Mouse (Mus musculus) splenic B cell, adult 2 months (primary cell): ENCODE measurements around the gene Pcsk5.
"Not testable (repeated sequence)": the region's sequence is repeated elsewhere in the genome, so short reads cannot be mapped to it uniquely, and the experiment has no call there.

ENCODE experiments used
- DNase-seq: peaks from one replicate; pipeline ENCODE4 v3.0.0-alpha.2; 2011; ENCODE audit warnings: low read depth, low spot score
- H3K27me3 ChIP-seq: 2 replicates; pipeline ENCODE4 v1.6.1; 2012; ENCODE audit warnings: mild to moderate bottlenecking, low read length, moderate library complexity, mixed read lengths; ENCODE audit not compliant: control insufficient read depth, poor library complexity, insufficient read depth, severe bottlenecking
- H3K36me3 ChIP-seq: 2 replicates; pipeline ENCODE4 v1.6.1; 2012; ENCODE audit warnings: mild to moderate bottlenecking, low read length, moderate library complexity, mixed read lengths; ENCODE audit not compliant: control insufficient read depth, poor library complexity, insufficient read depth, severe bottlenecking

Gene Pcsk5

DNA sequence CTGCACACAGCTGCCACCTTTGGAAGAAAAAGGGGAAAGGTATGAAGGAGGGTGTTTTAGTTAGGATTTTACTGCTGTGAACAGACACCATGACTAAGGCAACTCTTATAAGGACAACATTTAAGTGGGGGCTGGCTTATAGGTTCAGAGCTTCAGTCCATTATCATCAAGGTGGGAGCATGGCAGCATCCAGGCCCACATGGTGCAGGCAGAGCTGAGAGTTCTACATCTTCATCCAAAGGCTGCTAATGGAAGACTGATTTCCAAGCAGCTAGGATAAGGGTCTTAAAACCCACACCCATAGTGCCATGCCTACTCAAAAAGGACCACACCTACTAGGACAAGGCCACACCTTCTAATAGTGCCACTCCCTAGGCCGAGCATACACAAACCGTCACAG, 364.3 kb downstream of the Pcsk5 start:
- DNase-seq, H3K36me3 ChIP-seq, H3K27me3 ChIP-seq: not testable (repeated sequence)

DNA sequence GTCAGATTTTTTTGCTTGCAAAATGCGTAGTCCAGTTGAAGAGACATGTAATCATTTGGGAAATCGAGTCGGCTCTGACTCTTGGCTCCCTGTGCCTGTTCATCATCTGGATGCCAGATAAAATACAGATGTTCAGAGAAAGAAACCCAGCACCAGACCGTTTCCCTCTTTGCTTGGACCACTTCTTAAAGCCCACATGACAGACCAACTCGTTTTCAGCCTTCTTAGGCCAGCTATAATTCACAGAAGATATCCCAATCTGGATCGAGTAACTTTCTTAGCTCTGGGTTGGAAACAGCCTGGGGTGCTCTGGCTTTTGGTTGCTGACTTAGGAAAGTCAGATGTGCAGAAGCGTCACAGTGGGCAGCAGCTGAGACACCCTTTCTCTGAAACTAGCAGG, 365.6 kb downstream of the Pcsk5 start:
- H3K27me3 ChIP-seq, result no peaks in the 10 kb centered on the region
- H3K36me3 ChIP-seq, result no peaks in the 10 kb centered on the region
- no peak for DNase-seq

DNA sequence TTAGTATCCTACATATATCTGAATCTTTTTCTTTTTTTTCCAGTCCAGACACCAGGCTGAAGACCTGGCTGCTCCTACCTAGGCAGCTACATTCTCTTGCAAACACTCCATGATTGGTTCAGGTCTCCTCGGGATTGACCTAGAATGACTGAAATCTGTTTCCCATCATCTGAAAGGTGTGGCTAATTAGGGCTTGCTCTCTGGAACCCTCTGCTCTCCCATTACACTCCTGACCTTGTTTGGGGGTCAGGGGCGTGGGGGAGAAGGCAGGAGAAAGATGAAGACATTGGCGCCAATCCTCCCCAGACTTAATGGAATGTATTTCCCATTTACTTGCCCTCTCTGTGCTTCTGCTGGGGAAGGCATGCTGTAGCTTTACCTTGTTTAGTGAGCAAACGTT, 366.2 kb downstream of the Pcsk5 start:
- no peaks in the 10 kb centered on the region for H3K36me3 ChIP-seq
- no peaks in the 10 kb centered on the region for H3K27me3 ChIP-seq
- DNase-seq, result no peak

DNA sequence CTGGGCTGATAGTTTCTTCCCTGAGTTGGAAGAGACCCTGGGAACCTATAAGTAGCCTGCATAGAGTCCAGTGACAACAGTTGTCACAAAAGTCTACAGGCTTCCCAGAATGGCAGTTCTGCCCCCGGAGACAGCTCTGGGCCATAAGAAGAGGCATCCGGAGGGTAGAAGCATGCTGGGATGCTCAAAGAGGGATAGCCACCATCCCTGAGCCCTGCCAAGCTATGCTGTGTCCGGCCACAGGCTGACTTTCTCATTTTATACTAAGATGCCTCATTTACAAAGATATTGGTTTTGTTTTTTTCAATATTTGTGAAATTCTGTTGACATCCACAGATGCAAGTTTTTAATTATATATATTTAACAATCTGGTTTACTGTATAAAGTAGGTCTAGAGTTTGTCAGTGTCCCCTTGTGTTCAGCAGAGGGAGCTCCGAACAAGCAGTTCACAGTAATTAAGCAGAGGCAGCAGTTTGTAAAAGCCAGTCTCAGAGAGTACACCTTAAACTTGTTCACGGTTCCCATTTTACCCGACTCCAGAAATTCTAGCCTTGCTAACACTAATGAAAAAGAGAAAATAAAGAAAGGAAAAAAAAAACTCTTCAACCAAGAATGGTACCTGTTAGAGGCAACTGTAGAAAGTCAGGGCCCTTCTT, 369.7 kb downstream of the Pcsk5 start:
- Histone ChIP-seq H3K36me3 (no peaks in the 10 kb centered on the region), H3K27me3 (no peaks in the 10 kb centered on the region)
- DNase-seq, result no peak

DNA sequence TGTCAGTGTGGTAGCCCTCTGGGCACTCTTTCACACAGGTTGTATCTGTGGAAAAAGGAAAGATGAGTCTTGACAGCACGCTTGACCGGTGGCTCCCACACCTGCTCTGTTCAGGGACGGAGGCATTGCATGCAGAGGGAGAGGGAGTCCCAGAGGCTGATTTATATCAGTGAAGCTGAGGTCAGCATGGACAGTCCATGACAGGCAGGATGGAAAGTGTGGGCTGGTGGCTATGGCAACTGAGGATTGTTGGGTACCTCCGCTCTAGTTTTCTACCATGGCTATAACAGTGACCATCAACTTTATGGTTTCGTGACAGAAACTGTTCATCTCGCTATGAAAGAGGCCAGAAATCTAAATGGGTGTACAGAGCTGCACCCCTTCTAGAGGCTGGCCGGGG, 385.4 kb downstream of the Pcsk5 start:
- Histone ChIP-seq H3K36me3 (no peaks in the 10 kb centered on the region), H3K27me3 (no peaks in the 10 kb centered on the region)
- DNase-seq, result no peak

DNA sequence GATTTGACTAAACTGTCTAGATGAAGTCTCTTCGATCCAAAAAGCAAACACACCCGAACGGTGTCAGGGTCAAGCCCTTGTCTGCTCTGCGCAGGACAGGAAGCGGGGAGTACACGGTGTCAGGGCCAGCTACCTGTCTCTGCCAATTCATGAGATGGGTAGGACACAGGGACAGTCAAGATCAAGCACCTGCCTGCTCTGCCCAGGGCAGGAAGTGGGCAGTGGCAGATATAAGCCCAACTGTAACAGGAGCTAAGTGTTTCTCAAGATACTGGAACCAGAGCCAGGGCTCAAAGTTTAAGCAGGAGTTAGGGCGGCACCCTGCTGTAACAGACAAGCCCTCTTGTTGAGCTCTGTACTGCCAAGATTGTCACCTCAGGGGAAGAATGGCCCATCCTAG, 393.9 kb downstream of the Pcsk5 start:
- no peaks in the 10 kb centered on the region for H3K27me3 ChIP-seq
- no peaks in the 10 kb centered on the region for H3K36me3 ChIP-seq
- no peak for DNase-seq

DNA sequence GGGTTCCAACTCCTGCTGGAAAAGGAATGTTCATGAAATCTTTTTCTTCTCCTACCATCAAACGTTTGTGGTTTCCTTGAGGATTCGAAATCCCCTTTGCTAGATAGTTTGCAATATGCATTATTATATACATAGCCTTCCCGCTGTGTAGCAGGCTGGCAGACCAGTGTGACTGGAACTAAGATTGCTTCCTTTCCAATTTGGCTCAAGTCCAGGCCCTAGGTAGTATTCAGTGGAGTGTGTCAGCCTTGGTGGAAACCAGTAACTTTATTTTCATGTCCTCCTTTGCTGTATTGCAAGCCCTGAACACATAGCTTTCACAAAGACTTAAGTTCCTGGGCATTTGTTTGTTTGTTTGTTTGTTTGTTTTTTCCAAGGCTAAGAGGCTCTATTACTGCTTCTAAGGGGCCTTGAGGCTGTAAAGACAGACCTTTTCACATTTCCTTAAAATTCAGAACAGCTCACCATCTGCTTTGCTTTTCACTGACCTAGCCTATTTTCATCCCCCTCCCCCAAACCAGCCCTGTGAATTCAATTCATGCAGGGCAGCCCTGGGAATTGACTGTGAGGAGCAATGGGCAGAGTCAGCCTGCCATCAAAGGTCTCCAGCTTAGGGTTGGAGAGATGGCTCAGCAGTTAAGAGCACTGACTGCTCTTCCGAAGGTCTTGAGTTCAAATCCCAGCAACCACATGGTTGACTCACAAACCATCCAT, 397.8 kb downstream of the Pcsk5 start:
- H3K27me3 ChIP-seq, result no peaks in the 10 kb centered on the region
- no peaks in the 10 kb centered on the region for H3K36me3 ChIP-seq
- DNase-seq, result no peak

DNA sequence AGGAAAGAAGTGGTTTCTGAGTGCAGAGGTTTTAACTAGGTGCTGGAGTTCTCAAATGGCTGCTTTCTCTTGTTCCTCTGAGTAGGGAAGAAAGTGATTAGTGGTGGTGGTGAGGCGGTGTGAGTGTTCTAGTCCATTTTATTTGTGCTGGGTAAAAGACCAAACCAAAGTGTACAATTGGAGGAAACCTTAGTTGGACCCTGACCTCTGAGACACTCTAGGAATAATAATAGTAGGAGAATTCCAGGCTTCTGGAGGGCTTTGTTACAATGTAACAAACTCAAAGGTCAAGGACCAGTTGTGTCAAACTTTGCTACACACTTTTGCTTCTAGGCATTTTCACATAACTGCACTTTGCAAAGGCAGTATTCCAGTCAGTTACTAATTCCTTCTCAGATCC, 400.8 kb downstream of the Pcsk5 start:
- no peak for DNase-seq
- H3K27me3 ChIP-seq, result no peaks in the 10 kb centered on the region
- no peaks in the 10 kb centered on the region for H3K36me3 ChIP-seq

DNA sequence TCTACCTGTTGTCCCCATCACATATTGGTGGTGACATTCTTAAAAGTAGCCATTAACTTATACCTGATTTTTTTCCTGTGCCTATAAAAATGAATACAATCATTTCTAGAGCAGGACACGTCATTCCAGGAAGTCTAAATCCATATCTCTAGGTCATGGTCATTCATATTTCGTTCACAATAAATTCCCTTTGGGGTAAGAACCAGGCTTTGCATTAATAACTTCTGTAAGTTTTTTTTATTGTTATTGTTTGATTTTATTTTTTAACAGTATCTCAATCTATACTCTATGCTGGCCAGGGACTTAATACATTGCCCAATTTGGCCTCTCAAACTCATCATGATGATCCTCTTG, 408.9 kb downstream of the Pcsk5 start:
- Histone ChIP-seq H3K36me3 (no peaks in the 10 kb centered on the region), H3K27me3 (no peaks in the 10 kb centered on the region)

DNA sequence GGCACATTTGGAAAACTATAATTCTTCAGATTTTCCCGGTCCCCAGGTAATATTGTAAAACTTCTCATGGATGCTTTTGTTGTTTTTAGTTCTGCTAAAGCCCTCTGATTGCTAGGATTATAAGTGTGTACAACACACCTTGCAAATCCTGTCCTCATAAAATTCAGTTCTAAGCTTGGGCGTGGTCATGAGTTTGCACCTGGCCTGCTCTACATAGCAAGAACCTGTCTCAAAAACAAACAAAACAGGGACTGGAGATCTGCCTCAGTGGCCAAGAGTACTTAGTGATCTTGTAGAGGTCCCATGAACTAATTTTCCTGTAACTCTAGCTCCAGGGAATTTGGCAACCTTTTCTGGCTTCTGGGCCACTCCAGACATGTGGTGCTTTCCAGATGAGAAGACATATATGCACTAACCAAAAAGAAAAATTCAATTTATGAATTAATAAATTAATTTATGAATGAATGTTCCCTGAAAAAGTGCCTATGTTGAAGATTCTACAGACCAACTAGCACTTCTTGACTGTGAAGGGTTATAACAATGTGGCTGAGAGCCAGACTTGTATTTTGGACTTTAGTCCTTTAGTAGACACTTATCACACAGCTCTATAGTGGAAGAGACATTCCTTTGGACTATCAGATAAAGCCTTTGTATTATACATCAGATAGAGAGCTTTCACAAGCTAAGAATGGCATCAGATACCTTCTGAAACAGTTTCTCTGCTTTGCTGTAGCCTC, 409.4 kb downstream of the Pcsk5 start:
- no peak for DNase-seq
- Histone ChIP-seq H3K27me3 (no peaks in the 10 kb centered on the region), H3K36me3 (no peaks in the 10 kb centered on the region)

More for the DNA sequence above, 408.9 kb downstream of the Pcsk5 start:
- no peak for DNase-seq

DNA sequence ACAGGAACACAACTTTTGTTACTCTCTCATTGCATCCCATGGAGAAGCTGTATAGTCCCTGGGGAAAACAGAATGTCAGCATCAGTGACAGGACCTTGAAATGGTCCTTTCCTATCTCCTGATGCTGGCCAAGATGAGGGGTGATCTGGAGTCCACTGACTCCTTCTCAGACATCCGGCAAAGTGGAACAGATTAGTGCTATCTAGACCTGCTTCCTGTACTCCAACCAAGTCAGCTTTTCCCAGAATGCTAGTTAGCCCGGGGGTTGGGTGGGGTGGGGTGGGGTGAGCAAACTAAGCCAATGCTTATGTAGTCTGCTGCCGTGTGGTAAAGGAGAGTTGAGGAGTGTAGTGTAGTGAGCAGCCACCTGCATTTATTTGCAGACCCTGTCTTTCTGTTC, 414.1 kb downstream of the Pcsk5 start:
- H3K27me3 ChIP-seq, result no peaks in the 10 kb centered on the region
- no peak for DNase-seq
- H3K36me3 ChIP-seq, result no peaks in the 10 kb centered on the region

DNA sequence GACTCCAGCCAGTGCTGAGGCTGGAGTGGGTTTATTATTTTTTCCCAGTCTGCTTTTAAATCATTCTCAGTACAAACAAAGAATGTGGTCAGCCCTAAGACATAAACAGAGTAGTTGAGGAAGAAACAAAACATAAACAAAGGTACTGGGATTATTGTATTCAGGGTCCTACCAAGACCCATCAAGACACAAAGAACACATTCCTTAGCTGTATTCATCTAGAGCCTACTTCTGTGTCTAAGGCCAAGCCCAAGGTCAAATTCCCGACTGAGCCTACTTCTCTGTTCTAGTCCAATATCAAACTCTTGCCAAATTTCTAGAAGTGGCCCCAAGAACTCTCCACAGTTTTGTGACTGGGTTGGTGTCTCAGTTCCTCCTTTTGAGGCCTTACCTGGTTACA, 419.6 kb downstream of the Pcsk5 start:
- Histone ChIP-seq H3K36me3 (no peaks in the 10 kb centered on the region), H3K27me3 (no peaks in the 10 kb centered on the region)
- DNase-seq, result no peak

DNA sequence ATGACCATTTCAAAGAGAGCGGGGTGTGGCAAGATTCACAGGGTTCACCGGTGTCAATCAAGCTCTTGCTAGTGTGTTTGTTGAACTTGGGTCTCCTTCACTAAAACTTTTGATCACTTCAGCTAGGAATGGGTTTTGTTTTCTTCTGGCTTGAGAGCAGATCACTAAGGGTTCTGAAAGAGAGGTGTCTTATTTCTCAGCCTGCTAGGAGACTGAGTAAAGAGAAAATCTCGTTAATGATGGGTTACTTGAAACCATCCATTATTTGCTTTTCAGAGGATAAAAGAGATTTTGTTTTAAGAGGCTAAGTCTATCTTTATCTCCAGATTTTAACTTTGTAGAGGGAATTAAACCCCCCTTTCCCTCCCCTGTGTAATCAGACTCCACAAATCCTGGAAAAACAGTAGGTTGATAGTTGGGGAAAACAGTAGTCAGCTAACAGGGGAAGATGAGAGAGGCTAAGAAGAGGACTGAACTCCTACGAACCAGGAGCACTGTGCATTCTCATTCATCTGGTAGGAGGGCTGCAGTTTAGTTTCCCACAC, 424.4 kb downstream of the Pcsk5 start:
- no peaks in the 10 kb centered on the region for H3K36me3 ChIP-seq
- DNase-seq, result no peak
- H3K27me3 ChIP-seq, result no peaks in the 10 kb centered on the region

DNA sequence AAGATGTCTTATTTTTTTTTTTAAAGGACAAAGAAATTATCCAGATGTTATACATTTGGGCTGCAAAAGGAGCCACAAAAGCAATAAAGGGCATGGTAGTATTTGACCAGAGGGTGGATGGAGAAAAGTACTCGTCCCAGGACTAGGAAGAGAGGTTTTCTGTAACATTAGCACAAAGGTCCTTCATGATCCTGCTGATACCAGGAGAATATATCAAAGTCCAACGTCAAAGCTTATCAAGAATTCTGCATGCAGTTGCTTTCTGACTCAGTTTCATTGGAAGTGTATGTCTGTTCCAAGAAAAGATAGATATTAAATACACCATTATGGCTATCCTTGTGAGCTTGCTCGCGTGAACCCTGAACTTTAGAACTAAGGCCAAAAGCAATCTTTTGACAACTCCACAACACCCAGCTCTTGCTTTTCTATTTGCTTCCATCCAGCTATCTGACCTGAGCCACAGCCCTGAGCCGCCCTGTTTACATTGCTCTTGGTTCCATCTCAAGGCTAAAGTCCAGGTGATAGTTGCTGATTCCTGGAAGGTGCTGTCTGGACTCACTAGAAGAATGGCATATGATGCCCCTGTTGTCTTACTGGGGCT, 426.9 kb downstream of the Pcsk5 start:
- Histone ChIP-seq H3K36me3 (no peaks in the 10 kb centered on the region), H3K27me3 (no peaks in the 10 kb centered on the region)
- no peak for DNase-seq

DNA sequence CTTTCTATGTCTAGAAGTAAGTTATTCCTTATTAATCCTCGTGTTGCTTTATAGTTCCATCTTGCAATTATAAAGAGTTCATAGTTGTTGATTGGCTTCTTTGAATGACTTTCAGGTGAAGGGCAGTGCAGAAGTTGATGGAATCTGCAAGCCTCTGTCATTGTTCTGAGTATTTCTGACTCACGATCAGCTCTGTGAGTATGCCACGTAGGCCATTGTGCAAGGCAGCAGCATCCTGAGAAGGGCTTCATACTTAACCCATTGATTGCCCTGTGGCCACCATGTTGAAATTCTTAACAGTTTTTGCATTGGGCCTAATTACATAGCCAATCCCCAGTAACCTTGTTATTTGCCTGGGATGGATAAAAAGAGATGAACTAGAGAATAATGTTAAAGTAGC, 428.1 kb downstream of the Pcsk5 start:
- DNase-seq, result no peak
- Histone ChIP-seq H3K27me3 (no peaks in the 10 kb centered on the region), H3K36me3 (no peaks in the 10 kb centered on the region)
